Mouse (Mus musculus): ENCODE data around the gene Dok7. TPM values are rescaled to one million over a fixed set of nuclear protein-coding genes. Genes with fewer than 3 reads are reported as not detected.

The Dok7 gene
- total and polyA plus RNA-seq, 3 experiments, result not detected

DNA sequence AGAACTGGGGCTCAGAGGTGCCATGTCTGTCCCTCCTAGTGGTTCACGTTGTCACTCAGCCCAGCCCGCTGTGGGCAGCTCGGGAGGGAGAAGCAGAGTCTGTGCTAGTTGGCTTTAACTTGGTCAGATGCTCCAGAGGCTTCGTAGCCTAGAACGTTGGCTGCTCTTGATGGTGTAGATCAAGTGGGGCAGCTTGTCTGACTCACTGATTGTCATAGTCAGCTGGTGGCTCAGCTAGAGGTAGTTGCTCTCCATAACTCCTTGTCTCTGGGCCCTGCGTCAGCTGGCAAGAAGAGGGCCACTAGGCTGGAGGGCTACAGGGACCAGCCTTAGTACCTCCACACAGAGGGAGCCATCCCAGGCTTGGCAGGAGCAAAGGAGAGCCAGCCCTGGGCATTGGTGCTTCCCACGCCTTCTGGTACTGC lies 73.2 kb downstream of the Dok7 start:
- dilution Hi-C loops (cut with MboI; ENCODE audit: extremely low pct_ligation_motif_present, extremely low pct_unique_long_range_greater_than_20kb, low sequenced_read_pairs) (no loop called here), in situ Hi-C loops (cut with MboI; ENCODE audit: low pct_ligation_motif_present, low pct_unique_long_range_greater_than_20kb, low sequenced_read_pairs) (no loop called here)
- Histone ChIP-seq H3K79me2 (replicated peaks; ENCODE audit: control insufficient read depth, extremely low read depth, insufficient read depth, poor library complexity, severe bottlenecking) (no peaks in the 10 kb centered on the region), H3K4me2 (ENCODE audit: insufficient read depth, low read depth, poor library complexity, severe bottlenecking) (no peak overlapping the region), H3K9ac (ENCODE audit: insufficient read depth, low read depth) (no peak overlapping the region), H3K4me1 (ENCODE audit: control insufficient read depth in 1 of 2, insufficient read depth in 2 of 2) (no peaks in the 10 kb centered on the region), H3K4me3 (replicated peaks in 1 of 3; ENCODE audit: low read depth in 2 of 3, low read length in 2 of 3, poor library complexity in 1 of 3) (no peak overlapping the region), H3K36me3 (replicated peaks in 1 of 2; ENCODE audit: control insufficient read depth in 1 of 2, insufficient read depth in 1 of 2, low read length in 1 of 2) (no peaks in the 10 kb centered on the region), H3K27ac (ENCODE audit: insufficient read depth, low read depth) (no peak overlapping the region), H3K9me3 (replicated peaks; ENCODE audit: low read length) (peaks cover 16% of the 10 kb centered on the region), H3K27me3 (replicated peaks) (peaks cover 76% of the 10 kb centered on the region)
- TF ChIP-seq CHD1 (IDR thresholded peaks at IDR 0.05; ENCODE audit: low read depth, low read length) (no peak), ZNF384 (IDR thresholded peaks at IDR 0.05; ENCODE audit: low read depth, low read length) (no peak), GABPA (IDR thresholded peaks at IDR 0.05; ENCODE audit: insufficient replicate concordance, low read depth, low read length) (no peak), JUND (conservative IDR thresholded peaks at IDR 0.05; ENCODE audit: low read depth, low read length) (no peak)
- no peak for DNase-seq (ENCODE audit: extremely low read depth)

DNA sequence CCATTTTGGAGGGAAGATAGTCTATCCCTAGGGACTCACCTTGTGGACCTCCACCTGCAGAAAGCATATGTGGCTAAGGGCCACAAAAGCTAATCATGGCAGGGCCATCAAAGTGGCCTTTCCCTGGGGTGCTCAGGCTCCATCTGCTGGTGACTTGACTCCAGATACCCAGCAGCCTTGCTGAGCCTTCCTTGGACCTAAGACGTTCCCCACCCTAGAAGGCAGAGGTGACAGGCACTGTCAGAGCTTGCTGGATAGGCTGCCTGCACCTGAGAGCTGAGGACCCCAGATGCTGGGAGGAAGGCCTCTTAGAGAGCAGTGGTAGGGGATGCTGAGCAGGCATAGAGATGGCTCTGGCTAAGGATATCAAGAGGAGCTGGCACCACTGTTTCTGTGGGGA lies 74.7 kb downstream of the Dok7 start:
- peaks cover 72% of the 10 kb centered on the region for H3K27me3 ChIP-seq (replicated peaks)
- H3K4me3 ChIP-seq (replicated peaks in 1 of 3; ENCODE audit: low read depth in 2 of 3, low read length in 2 of 3, poor library complexity in 1 of 3), result no peak overlapping the region
- no peaks in the 10 kb centered on the region for H3K4me1 ChIP-seq (ENCODE audit: control insufficient read depth in 1 of 2, insufficient read depth in 2 of 2)
- dilution Hi-C loops (cut with MboI; ENCODE audit: extremely low pct_ligation_motif_present, extremely low pct_unique_long_range_greater_than_20kb, low sequenced_read_pairs) (no loop called here), in situ Hi-C loops (cut with MboI; ENCODE audit: low pct_ligation_motif_present, low pct_unique_long_range_greater_than_20kb, low sequenced_read_pairs) (no loop called here)
- no peak for DNase-seq (ENCODE audit: extremely low read depth)
- no peaks in the 10 kb centered on the region for H3K79me2 ChIP-seq (replicated peaks; ENCODE audit: control insufficient read depth, extremely low read depth, insufficient read depth, poor library complexity, severe bottlenecking)
- H3K9me3 ChIP-seq (replicated peaks; ENCODE audit: low read length), result peaks cover 16% of the 10 kb centered on the region
- H3K4me2 ChIP-seq (ENCODE audit: insufficient read depth, low read depth, poor library complexity, severe bottlenecking), result no peak overlapping the region
- no peaks in the 10 kb centered on the region for H3K36me3 ChIP-seq (replicated peaks in 1 of 2; ENCODE audit: control insufficient read depth in 1 of 2, insufficient read depth in 1 of 2, low read length in 1 of 2)
- no peak overlapping the region for H3K9ac ChIP-seq (ENCODE audit: insufficient read depth, low read depth)
- H3K27ac ChIP-seq (ENCODE audit: insufficient read depth, low read depth), result no peak overlapping the region
- TF ChIP-seq MYC (IDR thresholded peaks at IDR 0.05; ENCODE audit: low read depth, low read length) (no peak), CTCF (conservative IDR thresholded peaks at IDR 0.05 in 1 of 2, IDR thresholded peaks at IDR 0.05 in 1 of 2; ENCODE audit: low read depth in 2 of 2, low read length in 2 of 2) (peak in 1 of 2 experiments; percentile 47; a peak in 2 of 4 replicates)

DNA sequence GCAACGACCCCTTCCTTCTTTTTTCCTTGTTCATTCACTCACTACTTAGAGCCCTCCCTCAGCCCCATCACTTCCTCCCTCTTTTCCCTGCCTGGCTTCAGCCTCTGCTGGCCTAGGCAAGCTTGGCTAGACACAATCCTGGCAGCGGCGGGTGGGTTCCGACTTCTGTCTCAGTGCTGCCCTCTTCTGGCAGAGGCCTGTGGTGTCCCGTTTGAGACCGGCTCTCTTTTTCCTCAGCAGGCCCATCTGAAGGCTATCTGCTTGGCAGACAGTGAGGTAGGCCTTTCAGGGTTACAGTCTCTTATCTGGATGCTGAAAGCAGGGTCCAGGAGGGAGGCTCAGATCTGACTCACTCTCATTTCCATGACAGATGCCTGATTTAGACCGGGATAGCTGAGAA lies 75.2 kb downstream of the Dok7 start:
- in situ Hi-C loops (cut with MboI; ENCODE audit: low pct_ligation_motif_present, low pct_unique_long_range_greater_than_20kb, low sequenced_read_pairs), result no loop called here
- peak; percentile 68 for DNase-seq (ENCODE audit: extremely low read depth)
- Histone ChIP-seq H3K27me3 (replicated peaks) (peaks cover 67% of the 10 kb centered on the region), H3K27ac (ENCODE audit: insufficient read depth, low read depth) (no peak overlapping the region), H3K79me2 (replicated peaks; ENCODE audit: control insufficient read depth, extremely low read depth, insufficient read depth, poor library complexity, severe bottlenecking) (no peaks in the 10 kb centered on the region), H3K36me3 (replicated peaks in 1 of 2; ENCODE audit: control insufficient read depth in 1 of 2, insufficient read depth in 1 of 2, low read length in 1 of 2) (no peaks in the 10 kb centered on the region), H3K4me3 (replicated peaks in 1 of 3; ENCODE audit: low read depth in 2 of 3, low read length in 2 of 3, poor library complexity in 1 of 3) (no peak overlapping the region), H3K9me3 (replicated peaks; ENCODE audit: low read length) (peaks cover 16% of the 10 kb centered on the region), H3K9ac (ENCODE audit: insufficient read depth, low read depth) (no peak overlapping the region), H3K4me2 (ENCODE audit: insufficient read depth, low read depth, poor library complexity, severe bottlenecking) (no peak overlapping the region), H3K4me1 (ENCODE audit: control insufficient read depth in 1 of 2, insufficient read depth in 2 of 2) (no peaks in the 10 kb centered on the region)
- dilution Hi-C loops (cut with MboI; ENCODE audit: extremely low pct_ligation_motif_present, extremely low pct_unique_long_range_greater_than_20kb, low sequenced_read_pairs), result no loop called here
- TF ChIP-seq CHD1 (IDR thresholded peaks at IDR 0.05; ENCODE audit: low read depth, low read length) (no peak), CTCF (conservative IDR thresholded peaks at IDR 0.05 in 1 of 2, IDR thresholded peaks at IDR 0.05 in 1 of 2; ENCODE audit: low read depth in 2 of 2, low read length in 2 of 2) (peak; percentile 54 to 73), ZNF384 (IDR thresholded peaks at IDR 0.05; ENCODE audit: low read depth, low read length) (no peak), SMC3 (IDR thresholded peaks at IDR 0.05; ENCODE audit: low read depth, low read length) (peak; percentile 69), NELFE (IDR thresholded peaks at IDR 0.05; ENCODE audit: low read depth, low read length) (no peak), RAD21 (IDR thresholded peaks at IDR 0.05; ENCODE audit: low read depth, low read length) (peak; percentile 41)
